Mouse (Mus musculus) heart, embryonic 13.5 days (tissue): ENCODE measurements around the gene Apool. TPM values are rescaled to one million over a fixed set of nuclear protein-coding genes. Genes with fewer than 3 reads are reported as not detected.

Source experiments
- ATAC-seq: fragments of 200-750 bp; cut with Nextera tagmentation; 2 replicates; pipeline ENCODE4 v1.8.0; 2017; ENCODE audit warnings: moderate TSS enrichment; ENCODE audit not compliant: insufficient number of reproducible peaks, low FRiP score, low TSS enrichment; ENCODE audit errors: extremely low read depth
- H3K27ac ChIP-seq: fragments of 300-500 bp; sonication (generic); replicated peaks from 2 replicates; pipeline ENCODE4 v1.5.1; 2015; ENCODE audit warnings: moderate library complexity, mild to moderate bottlenecking, inconsistent platforms
- H3K27me3 ChIP-seq: fragments of 300-500 bp; sonication (generic); replicated peaks from 2 replicates; pipeline ENCODE4 v1.6.1; 2015; ENCODE audit warnings: mild to moderate bottlenecking, inconsistent platforms
- H3K36me3 ChIP-seq: fragments of 300-500 bp; sonication (generic); 2 replicates; pipeline ENCODE4 v1.6.1; 2015; ENCODE audit warnings: mild to moderate bottlenecking, inconsistent platforms
- H3K4me1 ChIP-seq: fragments of 300-500 bp; sonication (generic); 2 replicates; pipeline ENCODE4 v1.6.1; 2015; ENCODE audit warnings: inconsistent platforms
- H3K4me2 ChIP-seq: fragments of 300-500 bp; sonication (generic); 2 replicates; pipeline ENCODE4 v1.6.1; 2015; ENCODE audit warnings: inconsistent platforms, mild to moderate bottlenecking, moderate library complexity
- H3K4me3 ChIP-seq: fragments of 300-500 bp; sonication (generic); 2 replicates; pipeline ENCODE4 v1.5.1; 2015; ENCODE audit warnings: moderate library complexity, mild to moderate bottlenecking, inconsistent platforms
- H3K9ac ChIP-seq: fragments of 300-500 bp; sonication (generic); 2 replicates; pipeline ENCODE4 v1.6.1; 2015; ENCODE audit warnings: inconsistent platforms, mild to moderate bottlenecking, moderate library complexity
- H3K9me3 ChIP-seq: fragments of 300-500 bp; sonication (generic); 2 replicates; pipeline ENCODE4 v1.6.1; 2016; ENCODE audit warnings: inconsistent platforms
- WGBS: fragments of 180-500 bp; shearing (Covaris S2); methylation state at CpG from one replicate; pipeline ENCODE4 v1.1.7; 2015; ENCODE audit warnings: mixed read lengths; 5-methylcytosine and 5-hydroxymethylcytosine counted together
- polyA plus RNA-seq: library from polyadenylated mRNA; unstranded; fragments of >200 nt; fragmentation: Nextera tagmentation; extraction: Ambion mirVana; gene quantifications from 2 replicates; pipeline ENCODE4 v1.2.1, GENCODE M21; 2015

Apool gene
- polyA plus RNA-seq, 1 experiment from 2014 or later, result 71.7 TPM

GRCm38 (mm10) chrX:112412309-112412708 is 101.2 kb downstream of the Apool start:
- no peak overlapping the region for H3K4me2 ChIP-seq
- no peaks in the 10 kb centered on the region for H3K36me3 ChIP-seq
- H3K4me3 ChIP-seq, result no peak overlapping the region
- H3K4me1 ChIP-seq, result no peaks in the 10 kb centered on the region
- H3K9ac ChIP-seq, result no peak overlapping the region
- no peaks in the 10 kb centered on the region for H3K27me3 ChIP-seq
- H3K27ac ChIP-seq, result no peak overlapping the region
- H3K9me3 ChIP-seq, result no peaks in the 10 kb centered on the region
- no peak for ATAC-seq
- 54% methylated on average over 2 of the region's 2 CpGs for WGBS

Other genes with a start within 250 kb of the Apool start
- not detected in 2 replicates for gene 4933403O08Rik, start 72.3 kb upstream of the Apool start, polyA plus RNA-seq
- not detected in 2 replicates for gene Satl1, start 95.4 kb downstream of the Apool start, polyA plus RNA-seq
- gene 2010106E10Rik, start 183.9 kb downstream of the Apool start, polyA plus RNA-seq, result not detected in 2 replicates